Mouse (Mus musculus) forebrain, embryonic 10.5 days (tissue): Measurements from ENCODE around the gene Gm8334. TPM values are rescaled to one million over a fixed set of nuclear protein-coding genes. Genes with fewer than 3 reads are reported as not detected.
"Not testable (repeated sequence)": the region's sequence is repeated elsewhere in the genome, so short reads cannot be mapped to it uniquely, and the experiment has no call there.

Experiments
- DNase-seq: peaks from one replicate; pipeline ENCODE4 v3.0.0-alpha.2; 2017; ENCODE audit warnings: low spot score; ENCODE audit errors: extremely low spot score
- H3K27ac ChIP-seq: fragments of 300-500 bp; sonication (generic); 2 replicates; pipeline ENCODE4 v1.5.1; 2016; ENCODE audit warnings: mild to moderate bottlenecking
- H3K27me3 ChIP-seq: fragments of 300-500 bp; sonication (generic); 2 replicates; pipeline ENCODE4 v1.6.1; 2016; ENCODE audit warnings: mild to moderate bottlenecking; ENCODE audit not compliant: poor library complexity, severe bottlenecking
- H3K36me3 ChIP-seq: fragments of 300-500 bp; sonication (generic); replicated peaks from 2 replicates; pipeline ENCODE4 v1.6.1; 2016; ENCODE audit warnings: mild to moderate bottlenecking, moderate library complexity
- H3K4me1 ChIP-seq: fragments of 300-500 bp; sonication (generic); 2 replicates; pipeline ENCODE4 v1.6.1; 2016
- H3K4me3 ChIP-seq: fragments of 300-500 bp; sonication (generic); 2 replicates; pipeline ENCODE4 v1.5.1; 2016; ENCODE audit warnings: mild to moderate bottlenecking, moderate library complexity
- H3K9me3 ChIP-seq: fragments of 300-500 bp; sonication (generic); 2 replicates; pipeline ENCODE4 v1.6.1; 2016; ENCODE audit warnings: mild to moderate bottlenecking, moderate library complexity
- WGBS: fragments of 180-500 bp; shearing (Covaris S2); methylation state at CpG from one replicate; pipeline ENCODE4 v1.1.7; 2016; 5-methylcytosine and 5-hydroxymethylcytosine counted together
- polyA plus RNA-seq: library from polyadenylated mRNA; unstranded; fragments of >200 nt; fragmentation: Nextera tagmentation; extraction: Ambion mirVana; gene quantifications from 2 replicates; pipeline ENCODE4 v1.2.1, GENCODE M21; 2016

Gene Gm8334
- polyA plus RNA-seq: not detected in 2 replicates

DNA sequence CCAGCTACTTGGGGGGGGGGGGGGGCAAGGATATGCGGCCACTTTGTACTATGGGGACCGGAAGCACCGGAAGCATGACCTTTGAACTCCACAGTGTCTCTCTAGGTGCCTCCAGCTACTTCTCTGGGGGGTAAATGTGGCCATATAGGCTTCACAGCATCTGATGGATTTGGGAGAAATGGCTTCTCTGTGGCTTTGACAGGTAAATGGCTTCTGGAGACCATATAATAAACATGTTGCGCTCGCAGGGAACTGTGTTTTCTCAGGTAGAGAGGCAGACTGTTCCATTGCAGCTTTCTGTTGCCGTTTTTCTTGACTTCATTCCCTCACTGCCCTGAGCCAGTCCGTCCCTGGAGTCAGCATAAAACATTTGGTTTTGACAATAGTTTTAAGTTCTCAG lies at the start of gene Gm8334:
Gene Gm8334, minus strand, starts transcription at position 101 of the 400 bp plus-strand sequence.
- not testable (repeated sequence) for H3K27me3 ChIP-seq, H3K36me3 ChIP-seq, H3K9me3 ChIP-seq, H3K4me3 ChIP-seq, H3K4me1 ChIP-seq, H3K27ac ChIP-seq, DNase-seq
- WGBS: 94% methylated on average over 4 of the region's 7 CpGs

DNA sequence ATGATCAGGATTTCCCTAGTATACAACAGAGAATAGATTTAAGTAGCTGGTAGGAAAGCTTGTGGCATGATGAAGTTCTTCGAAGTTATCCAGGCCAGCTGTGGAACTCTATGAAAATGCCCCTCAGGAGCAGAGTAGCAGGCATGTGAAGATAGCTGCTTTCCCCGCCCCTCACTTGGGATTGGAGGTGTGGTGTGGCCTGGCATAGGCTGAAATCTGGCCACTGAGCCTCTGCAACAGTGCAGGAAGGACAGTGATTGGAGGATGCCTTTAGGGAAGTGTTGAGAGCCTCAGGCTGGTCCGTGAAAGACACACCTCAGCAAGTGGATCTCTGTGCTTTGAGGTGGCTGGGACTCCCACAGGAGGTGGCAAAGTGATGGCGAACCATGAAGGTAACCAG lies 48.3 kb upstream of the Gm8334 start, which contains the start of gene Gm15127:
Gene Gm15127, plus strand, starts transcription at position 301 of the 400 bp plus-strand sequence.
- not testable (repeated sequence) for H3K27me3 ChIP-seq, H3K36me3 ChIP-seq, H3K27ac ChIP-seq, DNase-seq, H3K4me1 ChIP-seq, H3K4me3 ChIP-seq, H3K9me3 ChIP-seq
- WGBS: 82% methylated on average over 2 of the region's 4 CpGs

Other genes with a start within 250 kb of the Gm8334 start
- gene Gm15114, start 126.2 kb downstream of the Gm8334 start, polyA plus RNA-seq: not detected in 2 replicates
- gene Gm15127, start 48.4 kb upstream of the Gm8334 start, polyA plus RNA-seq: not detected in 2 replicates
- not detected in 2 replicates for gene Luzp4, start 242.5 kb upstream of the Gm8334 start, polyA plus RNA-seq